Mouse (Mus musculus) spleen, postnatal 10 days (tissue): ENCODE measurements around the gene Ahcyl2.

ENCODE experiments used
- DNase-seq, 2 experiments: peaks; one replicate each; pipeline ENCODE4 v3.0.0; 2021 to 2022; ENCODE audit warnings: low spot score in 2 of 2

Gene Ahcyl2

GRCm38 (mm10) chr6:29853213-29853899 lies 85.5 kb downstream of the Ahcyl2 start:
- peak; percentile 70 to 83 for DNase-seq

- no peak for DNase-seq
These were observed 86.1 kb downstream of the Ahcyl2 start for GRCm38 (mm10) chr6:29853900-29854390.

GRCm38 (mm10) chr6:29858619-29859018 lies 90.8 kb downstream of the Ahcyl2 start:
- peak in 1 of 2 experiments; percentile 23 for DNase-seq

- no peak for DNase-seq
These were observed 91.5 kb downstream of the Ahcyl2 start for GRCm38 (mm10) chr6:29859344-29859743.

- DNase-seq, result peak; percentile 14 to 50
These were observed 92.4 kb downstream of the Ahcyl2 start for GRCm38 (mm10) chr6:29860238-29860637.

- DNase-seq, result no peak
These were observed 97.1 kb downstream of the Ahcyl2 start for GRCm38 (mm10) chr6:29864926-29865325.

- no peak for DNase-seq
These were observed 99.3 kb downstream of the Ahcyl2 start for GRCm38 (mm10) chr6:29866935-29867724.

- DNase-seq, result no peak
These were observed 100.6 kb downstream of the Ahcyl2 start for GRCm38 (mm10) chr6:29868341-29868895.

GRCm38 (mm10) chr6:29873654-29874053 lies 105.8 kb downstream of the Ahcyl2 start:
- DNase-seq, result peak in 1 of 2 experiments; percentile 15

GRCm38 (mm10) chr6:29875576-29875975 lies 107.8 kb downstream of the Ahcyl2 start:
- DNase-seq, result no peak

- DNase-seq, result no peak
These were observed 109.0 kb downstream of the Ahcyl2 start for GRCm38 (mm10) chr6:29876782-29877181.

GRCm38 (mm10) chr6:29879579-29879978 lies 111.8 kb downstream of the Ahcyl2 start:
- DNase-seq, result no peak

- DNase-seq, result no peak
These were observed 113.0 kb downstream of the Ahcyl2 start for GRCm38 (mm10) chr6:29880796-29881195.

- DNase-seq, result no peak
These were observed 114.1 kb downstream of the Ahcyl2 start for GRCm38 (mm10) chr6:29881936-29882335.

GRCm38 (mm10) chr6:29882870-29883269 lies 115.1 kb downstream of the Ahcyl2 start:
- DNase-seq, result no peak

- no peak for DNase-seq
These were observed 123.3 kb downstream of the Ahcyl2 start for GRCm38 (mm10) chr6:29891151-29891550.

- no peak for DNase-seq
These were observed 129.2 kb downstream of the Ahcyl2 start for GRCm38 (mm10) chr6:29896976-29897375.

- no peak for DNase-seq
These were observed 133.6 kb downstream of the Ahcyl2 start for GRCm38 (mm10) chr6:29901450-29901849.

- no peak for DNase-seq
These were observed 134.4 kb downstream of the Ahcyl2 start for GRCm38 (mm10) chr6:29902256-29902655.

GRCm38 (mm10) chr6:29903343-29903914 lies 135.6 kb downstream of the Ahcyl2 start:
- DNase-seq, result no peak

GRCm38 (mm10) chr6:29904281-29904680 lies 136.5 kb downstream of the Ahcyl2 start:
- DNase-seq, result no peak

- DNase-seq, result no peak
These were observed 142.8 kb downstream of the Ahcyl2 start for GRCm38 (mm10) chr6:29910631-29911030.
